Mouse (Mus musculus) heart, adult 2 months (tissue): ENCODE data around the gene Pcdh17.

Experiments
- CTCF ChIP-seq: fragments of 200-600 bp; IDR thresholded peaks from 2 replicates; pipeline ENCODE4 v1.8.1; 2022; ENCODE audit warnings: antibody characterized with exemption, mild to moderate bottlenecking, moderate library complexity
- EP300 ChIP-seq: fragments of 200-500 bp; IDR thresholded peaks from 2 replicates; pipeline ENCODE4 v1.6.1; 2011; ENCODE audit warnings: low read depth, low read length, control low read depth; ENCODE audit not compliant: insufficient read depth
- POLR2A ChIP-seq: fragments of 200-500 bp; IDR thresholded peaks from 2 replicates; pipeline ENCODE4 v1.6.1; 2011; ENCODE audit warnings: mild to moderate bottlenecking, low read depth, low read length, control low read depth; ENCODE audit not compliant: insufficient read depth

GRCm38 (mm10) chr14:84424736-84425135 is 18.6 kb upstream of the Pcdh17 start:
- TF ChIP-seq CTCF (no peak), POLR2A (no peak), EP300 (no peak)
